Mouse (Mus musculus) B cell, adult 67 days (primary cell): ENCODE results near the gene Ubald1. TPM values are rescaled to one million over a fixed set of nuclear protein-coding genes. Genes with fewer than 3 reads are reported as not detected.

Source experiments
- total RNA-seq, 2 experiments: library from RNA; stranded (reverse); gene quantifications; 4 replicates each; pipeline ENCODE4 v1.2.4; 2023

Gene Ubald1
- total RNA-seq = 100 to 1,000 TPM; 161 to 185 TPM

DNA sequence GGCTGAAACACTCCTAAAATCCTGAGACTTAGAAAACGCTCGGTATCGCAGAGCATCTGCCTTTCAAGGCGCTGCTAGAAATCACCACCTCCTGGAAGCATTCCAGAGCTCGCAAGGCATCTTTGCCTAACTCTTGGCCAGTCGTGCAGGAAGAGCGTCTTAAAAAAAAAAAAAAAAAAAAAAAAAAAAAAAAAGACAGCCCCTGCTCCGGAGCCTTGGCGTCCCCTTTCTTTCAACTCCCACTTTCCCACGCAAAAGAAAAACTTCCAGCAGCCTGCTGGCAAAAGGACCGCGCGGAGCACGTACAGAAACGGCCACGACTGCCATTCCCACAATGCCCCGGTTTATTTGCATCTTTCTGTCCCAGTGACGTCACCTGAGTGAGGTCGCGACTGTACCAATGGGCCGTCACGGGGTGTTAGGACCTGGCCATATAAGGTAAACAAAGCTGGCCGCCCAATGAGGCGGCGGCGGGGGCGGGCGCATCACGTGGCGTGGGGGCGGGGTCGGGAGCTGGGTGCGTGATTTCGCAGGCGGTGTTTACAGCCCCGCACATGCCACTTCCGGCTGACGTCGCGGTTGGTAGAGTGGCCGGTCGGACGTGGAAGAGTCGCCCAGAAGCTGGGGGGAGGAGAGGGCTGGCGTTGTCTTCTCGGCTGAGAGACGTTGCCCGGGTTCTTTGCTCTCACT is at the start of gene Ubald1:
TSS of gene Ubald1 (minus strand) at position 180 of the 690 bp plus-strand sequence.

DNA sequence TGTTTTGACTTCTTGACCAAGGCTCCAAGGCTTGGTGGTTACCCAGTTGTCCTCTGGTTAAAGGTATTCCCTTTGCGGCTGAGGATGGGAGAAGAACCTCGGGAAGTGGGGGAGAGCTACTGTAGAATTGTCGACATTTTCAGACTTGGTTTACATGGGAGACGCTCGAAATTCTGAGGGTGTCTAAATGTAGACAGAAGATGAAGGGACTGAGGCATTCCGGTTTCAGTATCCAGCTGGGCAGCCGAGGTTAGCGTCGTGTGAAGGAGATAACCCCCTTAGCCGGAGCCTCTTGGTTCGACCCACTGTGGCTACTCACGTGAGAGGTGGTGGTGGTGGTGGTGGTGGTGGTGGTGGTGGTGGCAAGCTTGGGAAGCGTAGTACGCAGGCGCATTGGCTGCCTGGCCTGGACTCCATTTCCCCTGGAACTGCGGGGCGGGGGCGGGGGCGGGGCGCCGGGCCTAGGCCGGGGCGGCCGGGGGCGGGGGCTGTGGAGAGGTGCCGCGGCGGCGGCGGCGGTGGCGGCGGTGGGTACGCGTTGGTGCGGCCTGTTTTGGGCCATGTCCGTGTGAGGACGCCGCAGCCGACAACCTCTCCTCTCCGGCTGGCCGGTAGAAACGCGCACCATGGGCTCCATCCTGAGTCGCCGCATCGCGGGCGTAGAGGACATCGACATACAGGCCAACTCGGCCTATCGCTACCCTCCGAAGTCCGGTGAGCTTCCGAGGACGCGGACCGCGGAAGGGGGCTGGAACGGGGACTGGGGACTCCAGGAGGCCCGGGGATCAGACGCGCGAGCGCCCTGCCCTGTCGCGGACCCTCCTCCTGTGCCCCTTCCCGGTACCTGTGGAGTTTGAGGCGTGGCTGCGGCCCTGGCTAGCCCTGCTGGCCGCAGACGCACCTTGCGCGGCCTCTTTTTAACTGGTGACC is 5.9 kb upstream of the Ubald1 start, which contains the start of gene Mgrn1:
TSS of gene Mgrn1 (plus strand) at position 490 of the 930 bp plus-strand sequence.

GRCm38 (mm10) chr16:4835191-4835590 is 44.9 kb downstream of the Ubald1 start, which contains the start of gene 4930562C15Rik:
4930562C15Rik (plus strand) TSS chr16:4835416.

Other genes with a start within 250 kb of the Ubald1 start
- gene Vasn, start 240.4 kb downstream of the Ubald1 start, total RNA-seq = under 1 TPM; 0.32 to 0.33 TPM
- gene Dnaja3, start 240.3 kb downstream of the Ubald1 start, total RNA-seq = 10 to 100 TPM; 36.5 to 39.7 TPM
- gene Coro7, start 200.5 kb downstream of the Ubald1 start, total RNA-seq = 100 to 1,000 TPM; 236 to 237 TPM
- 10 to 100 TPM in 1 of 2 experiments, 1 to 10 TPM in 1; 9.2 to 14.8 TPM for gene Nmral1, start 161.0 kb downstream of the Ubald1 start, total RNA-seq
- 10 to 100 TPM; 54.1 to 58.2 TPM for gene Hmox2, start 154.0 kb downstream of the Ubald1 start, total RNA-seq
- gene Cdip1, start 90.0 kb downstream of the Ubald1 start, total RNA-seq = 10 to 100 TPM; 57.1 to 65.3 TPM
- gene 4930562C15Rik, start 44.9 kb downstream of the Ubald1 start, total RNA-seq = not detected
- gene Mgrn1, start 5.9 kb upstream of the Ubald1 start, total RNA-seq = 100 to 1,000 TPM; 161 to 170 TPM
- 10 to 100 TPM; 48.0 to 66.5 TPM for gene Nudt16l1, start 58.4 kb upstream of the Ubald1 start, total RNA-seq
- gene Anks3, start 83.9 kb upstream of the Ubald1 start, total RNA-seq = 10 to 100 TPM; 97.4 to 99.5 TPM
- gene Sept12, start 117.5 kb upstream of the Ubald1 start, total RNA-seq = not detected
- not detected for gene Smim22, start 127.0 kb upstream of the Ubald1 start, total RNA-seq
- gene Rogdi, start 133.2 kb upstream of the Ubald1 start, total RNA-seq = 100 to 1,000 TPM; 112 to 123 TPM
- gene Glyr1, start 169.5 kb upstream of the Ubald1 start, total RNA-seq = 100 to 1,000 TPM; 147 to 159 TPM
- 10 to 100 TPM; 77.1 to 82.6 TPM for gene Ubn1, start 169.7 kb upstream of the Ubald1 start, total RNA-seq